Mouse (Mus musculus): ENCODE measurements around the gene Sp6.

- peak in 1 of 3 experiments; percentile 26 for TF ChIP-seq MYOG (IDR thresholded peaks at IDR 0.05; ENCODE audit: control insufficient read depth in 1 of 3, insufficient read depth in 1 of 3, insufficient read length in 2 of 3, low read depth in 2 of 3)
- TF ChIP-seq POLR2AphosphoS2 (IDR thresholded peaks at IDR 0.05; ENCODE audit: insufficient read length, low read depth) = peak; percentile 33
- peak; percentile 32 for TF ChIP-seq POLR2A (IDR thresholded peaks at IDR 0.05; ENCODE audit: insufficient read length, low read depth)
- TF ChIP-seq MYOD1 (IDR thresholded peaks at IDR 0.05; ENCODE audit: control insufficient read depth in 1 of 3, insufficient read length in 2 of 3, low read depth in 2 of 3) = no peak
- no peak for TF ChIP-seq USF1 (IDR thresholded peaks at IDR 0.05; ENCODE audit: low read depth)
- no peak for TF ChIP-seq CEBPB (IDR thresholded peaks at IDR 0.05; ENCODE audit: insufficient read depth, poor library complexity, severe bottlenecking)
- no peak for TF ChIP-seq TCF12 (IDR thresholded peaks at IDR 0.05; ENCODE audit: insufficient read depth, poor library complexity, severe bottlenecking)
Measured at GRCm38 (mm10) chr11:97025721-97026344, 12.6 kb downstream of the Sp6 start.
